Mouse (Mus musculus): ENCODE data around the gene Vwa8.
"Not testable (repeated sequence)": the region's sequence is repeated elsewhere in the genome, so short reads cannot be mapped to it uniquely, and the experiment has no call there.

The Vwa8 gene

DNA sequence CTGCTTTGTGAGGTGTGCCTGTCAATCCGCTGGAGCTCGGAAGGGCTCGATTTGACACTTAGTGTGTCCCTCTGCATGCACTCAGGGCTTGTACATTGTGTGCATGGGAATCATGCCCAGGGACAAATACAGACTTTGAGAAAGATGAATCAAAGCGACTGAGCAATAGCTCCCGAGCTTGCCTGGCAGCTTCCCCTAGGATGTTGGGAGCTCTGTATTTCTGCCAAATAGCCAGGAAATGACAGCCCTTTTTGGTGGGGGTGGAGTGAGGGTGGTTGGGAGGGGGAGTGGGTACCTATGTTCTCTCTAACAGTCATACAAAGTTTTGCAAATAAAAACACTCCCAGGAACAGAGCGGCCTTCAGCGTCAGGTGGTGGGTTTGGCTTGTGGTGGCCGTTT, 138.7 kb downstream of the Vwa8 start:
- DNase-seq = peak; percentile 24

DNA sequence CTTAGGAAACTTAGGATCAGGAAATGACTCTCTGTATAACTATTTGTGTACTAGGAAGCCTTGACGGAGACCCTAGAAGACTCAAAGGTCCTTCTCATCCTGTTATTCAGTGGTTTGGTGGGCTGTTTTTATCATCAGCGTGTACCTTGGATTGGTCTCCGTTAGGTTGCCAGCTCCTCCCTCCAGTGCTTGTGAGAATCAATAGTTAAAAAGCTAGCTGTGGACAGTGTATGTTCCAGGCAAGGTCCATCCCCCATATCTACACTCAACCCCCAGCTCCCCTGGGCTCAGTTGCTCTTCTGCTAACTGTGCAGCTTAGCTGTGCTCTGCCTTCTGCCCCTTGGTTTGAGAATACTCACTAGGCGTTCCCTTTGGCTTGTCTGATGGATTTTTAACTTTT, 143.6 kb downstream of the Vwa8 start:
- no peak for DNase-seq

DNA sequence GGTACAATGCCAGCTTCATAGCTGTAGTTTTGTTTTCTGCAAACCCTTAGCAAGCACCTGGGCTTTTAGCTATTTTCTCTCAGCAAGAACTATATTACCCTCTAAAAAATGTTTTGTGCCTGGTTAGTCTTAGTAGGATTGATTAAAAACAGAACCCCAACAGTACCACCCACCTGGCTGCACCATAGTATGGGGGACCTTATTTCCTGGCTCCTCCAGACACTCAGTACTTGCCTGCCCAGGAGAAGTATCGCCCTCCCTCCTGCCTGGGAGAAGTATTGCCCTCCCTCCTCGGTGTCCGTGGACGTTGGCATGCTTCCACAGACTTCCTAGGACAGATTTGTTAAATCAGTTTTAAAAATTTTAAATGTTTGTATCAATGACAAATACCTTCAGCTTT, 144.7 kb downstream of the Vwa8 start:
- no peak for DNase-seq

DNA sequence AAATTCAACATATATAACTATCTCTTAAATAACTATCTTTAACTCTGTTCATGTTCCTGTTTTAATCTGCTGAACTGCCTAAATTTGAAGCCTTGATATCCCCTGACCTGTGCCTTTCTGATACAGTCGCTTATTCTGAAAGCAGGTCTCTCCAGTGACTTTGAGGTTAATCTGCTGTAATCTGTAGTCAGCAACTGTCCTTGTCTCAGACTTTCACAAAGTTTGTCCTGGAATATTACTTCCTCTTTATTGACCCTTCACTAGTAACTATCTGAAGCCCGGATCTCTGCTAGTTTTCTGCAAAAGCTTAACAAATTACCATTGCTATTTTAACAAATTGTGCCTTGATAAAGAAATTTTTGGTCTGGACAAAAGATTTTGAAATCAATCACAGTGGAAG, 147.5 kb downstream of the Vwa8 start:
- DNase-seq = no peak

DNA sequence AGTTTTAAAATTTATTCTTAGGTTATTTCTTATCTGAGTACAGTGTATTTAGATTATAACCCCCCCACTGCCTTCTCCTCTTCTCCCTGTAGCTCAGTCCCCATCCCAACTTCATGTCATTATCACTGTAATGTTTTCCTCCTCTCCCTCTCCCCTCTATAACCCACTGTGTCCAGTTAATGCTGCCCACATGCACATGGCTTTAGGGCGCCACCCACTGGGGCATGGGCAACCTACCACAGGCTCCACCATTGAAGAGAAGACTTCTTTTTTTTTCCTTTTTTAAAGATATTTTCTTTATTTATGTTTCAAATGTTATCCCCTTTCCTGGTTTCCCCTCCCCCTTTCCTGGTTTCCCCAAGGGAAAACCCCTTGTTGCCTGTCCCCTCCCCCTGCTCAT, 154.7 kb downstream of the Vwa8 start:
- DNase-seq = no peak

DNA sequence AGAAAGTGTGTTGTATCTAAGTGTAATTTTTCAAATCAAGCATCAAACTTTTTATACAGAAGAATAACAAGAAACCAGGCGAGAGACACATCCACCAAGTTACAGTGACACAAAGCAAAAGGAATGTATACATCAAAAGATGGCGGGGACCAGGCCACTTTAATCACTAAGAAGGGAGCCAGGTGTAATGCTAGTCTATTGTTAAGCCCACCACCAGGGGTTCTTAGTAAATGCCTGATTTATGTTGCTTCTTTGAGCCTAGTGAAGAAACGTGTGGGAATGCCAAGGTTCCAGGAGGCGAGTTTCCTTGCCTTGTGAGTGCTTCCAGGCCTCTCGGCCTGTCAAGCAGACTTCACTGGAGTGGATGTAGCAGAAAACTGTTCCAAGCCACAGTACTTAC, 168.9 kb downstream of the Vwa8 start:
- DNase-seq = not testable (repeated sequence)

DNA sequence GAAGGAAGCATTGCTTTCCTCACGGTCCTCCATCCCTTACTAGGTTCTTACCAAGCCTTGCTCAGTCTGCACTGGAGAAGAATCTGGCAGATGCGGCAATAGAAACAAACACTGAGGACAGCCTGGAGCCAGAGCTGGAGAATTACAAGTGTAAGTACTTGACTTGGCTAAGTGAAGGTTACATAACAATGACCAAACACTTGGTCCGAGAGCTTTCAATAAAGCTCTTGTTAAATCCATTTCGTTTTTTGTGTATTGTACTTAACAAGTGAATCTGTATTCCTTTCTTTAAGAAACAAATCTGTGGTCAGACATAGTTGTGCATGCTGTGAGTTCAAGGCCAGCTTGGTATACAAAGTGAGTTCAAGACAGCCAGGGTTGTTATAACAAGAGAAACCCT, 169.7 kb downstream of the Vwa8 start:
- DNase-seq = no peak

DNA sequence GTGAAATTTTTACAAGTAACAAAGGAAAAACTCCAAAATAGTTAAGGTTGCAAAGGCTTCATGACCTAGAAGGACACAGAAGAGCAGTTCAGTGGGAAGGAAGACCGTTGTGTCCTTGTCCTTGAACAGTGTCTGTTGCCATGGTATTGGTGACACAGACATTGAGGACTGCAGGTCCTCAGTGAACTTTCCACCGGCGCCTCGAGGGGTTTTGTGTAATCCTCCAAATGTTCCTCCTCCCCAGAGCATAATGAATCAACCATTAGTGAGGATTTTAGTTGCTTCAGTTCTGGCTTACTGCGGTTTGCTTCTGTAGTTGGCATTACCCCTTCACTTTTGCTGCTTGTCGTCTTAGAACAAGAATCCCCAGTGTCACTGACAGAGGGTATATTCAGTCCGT, 172.9 kb downstream of the Vwa8 start:
- no peak for DNase-seq

DNA sequence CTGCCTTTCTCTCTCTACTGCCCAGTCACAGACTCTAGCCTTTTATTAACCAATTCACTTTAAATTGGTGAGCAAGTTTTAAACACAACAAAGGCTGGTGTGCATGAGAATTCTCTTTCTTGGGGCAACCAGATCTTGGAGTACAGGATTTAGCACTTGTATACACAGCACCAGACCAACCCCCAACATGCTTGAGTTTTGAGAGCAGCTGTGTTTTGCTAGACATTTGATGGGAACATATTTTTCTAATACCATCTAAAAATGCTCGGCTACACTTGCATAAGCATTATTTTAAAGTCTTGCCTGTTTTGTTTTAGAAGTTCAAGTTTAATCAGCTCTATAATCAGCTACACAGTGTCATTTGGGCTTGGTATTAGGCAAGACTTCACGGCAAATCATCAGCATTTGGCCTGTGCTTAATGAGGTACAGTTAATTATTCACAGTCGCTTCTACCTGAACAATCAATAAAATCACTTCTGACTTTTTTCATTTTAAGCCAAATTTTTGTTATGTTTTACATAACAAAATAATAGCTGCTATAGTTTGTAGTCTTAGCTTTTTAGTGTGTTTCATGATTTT, 180.2 kb downstream of the Vwa8 start:
- DNase-seq = no peak

DNA sequence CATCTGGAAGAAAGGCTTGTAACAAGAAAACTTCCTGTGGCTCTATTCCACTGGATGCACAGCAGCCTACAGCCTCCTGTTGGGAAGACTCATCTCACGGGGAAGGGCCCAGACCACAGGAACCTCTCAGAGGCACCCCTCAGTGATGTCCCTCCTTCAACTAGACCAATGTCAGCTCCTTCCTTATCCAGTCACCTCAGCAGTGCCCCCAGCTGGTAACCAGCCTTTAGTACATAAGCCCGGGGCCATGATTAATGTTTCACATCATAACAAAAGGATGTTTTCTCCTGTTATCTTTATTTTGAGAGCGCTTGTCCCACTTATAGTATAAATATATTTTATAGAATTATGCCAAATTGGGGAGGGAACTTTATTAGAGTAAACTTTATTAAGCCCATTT, 181.9 kb downstream of the Vwa8 start:
- DNase-seq = no peak

DNA sequence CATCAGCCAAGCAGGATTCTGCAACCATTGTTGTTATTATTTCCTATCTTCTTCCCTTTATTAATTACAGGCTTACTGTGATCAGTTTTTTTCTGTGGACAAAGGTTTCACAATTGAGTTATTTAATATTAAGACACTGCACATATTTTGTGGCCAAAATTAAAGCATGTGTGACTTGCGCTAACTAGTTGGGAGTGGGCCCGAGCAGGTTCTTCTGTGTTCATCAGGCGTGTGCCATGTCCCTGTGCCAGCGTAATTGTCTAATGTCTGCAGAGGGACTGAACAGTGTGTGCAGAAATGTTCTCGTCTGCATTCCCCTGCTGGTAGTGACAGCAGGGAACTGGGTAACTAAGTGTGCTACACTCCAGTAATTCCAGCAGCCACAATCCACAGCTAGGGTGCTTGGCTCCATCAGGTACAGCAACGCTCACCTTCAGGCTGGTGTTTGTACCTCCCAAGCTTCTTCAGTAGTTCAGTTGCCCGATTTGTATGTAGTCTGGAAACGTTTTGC, 182.4 kb downstream of the Vwa8 start:
- no peak for DNase-seq

DNA sequence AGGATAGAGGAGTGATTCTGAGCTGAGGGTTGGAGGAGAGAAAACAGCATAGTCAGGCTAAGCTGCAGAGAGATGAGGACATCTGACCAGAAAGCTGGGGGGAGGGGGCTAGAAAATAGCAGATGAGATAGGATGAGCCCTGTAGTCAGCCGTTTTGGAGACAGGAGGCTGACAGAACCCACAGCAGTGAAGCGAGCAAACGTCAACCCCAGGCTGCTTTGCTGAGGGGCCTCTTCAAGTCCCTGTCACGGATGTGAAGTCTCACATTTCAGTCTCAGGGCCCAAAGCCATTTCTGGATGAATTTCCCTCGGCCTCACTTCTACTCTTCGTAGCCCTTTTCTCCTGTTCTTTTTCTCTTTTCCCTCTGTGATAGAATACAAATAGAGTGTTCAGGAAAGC, 184.5 kb downstream of the Vwa8 start:
- DNase-seq = no peak

DNA sequence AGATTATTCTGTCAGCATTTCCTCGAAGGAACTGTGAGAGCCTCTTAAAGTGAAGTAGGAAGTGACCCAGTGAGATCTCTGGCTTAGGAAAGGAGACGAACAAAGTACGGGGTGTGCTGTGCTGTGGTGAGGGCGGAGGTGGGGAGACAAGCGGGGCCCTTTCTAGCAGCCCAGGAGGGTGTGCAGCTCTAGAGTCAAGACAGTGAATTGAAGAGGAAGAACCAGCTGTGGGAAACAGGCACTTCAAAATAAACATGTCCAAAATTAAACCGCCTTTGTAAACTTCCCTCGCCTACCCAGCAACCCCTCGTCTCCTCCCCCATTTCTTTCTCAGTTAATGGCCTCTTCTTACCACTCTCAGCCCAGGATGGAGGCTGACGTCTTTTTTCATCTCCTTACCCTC, 185.7 kb downstream of the Vwa8 start:
- no peak for DNase-seq

DNA sequence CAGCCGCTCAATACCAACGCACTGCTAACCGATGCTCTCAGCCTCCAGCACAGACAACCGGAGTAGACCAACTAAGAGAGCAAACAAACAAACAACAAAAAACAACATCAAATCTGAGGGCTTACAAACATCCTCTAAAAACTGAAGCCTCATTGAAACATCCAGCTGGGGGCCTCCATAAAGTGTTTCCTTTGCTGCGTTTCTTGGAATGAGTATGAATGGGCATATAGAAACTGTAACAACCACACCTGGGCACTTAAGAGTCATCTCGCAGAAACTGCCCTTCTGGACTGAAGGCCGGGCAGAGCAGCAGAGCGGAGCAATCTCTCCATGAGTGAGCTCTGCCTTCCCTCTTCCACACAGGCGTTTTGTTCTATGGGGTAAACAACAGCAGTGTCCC, 186.7 kb downstream of the Vwa8 start:
- DNase-seq = no peak

DNA sequence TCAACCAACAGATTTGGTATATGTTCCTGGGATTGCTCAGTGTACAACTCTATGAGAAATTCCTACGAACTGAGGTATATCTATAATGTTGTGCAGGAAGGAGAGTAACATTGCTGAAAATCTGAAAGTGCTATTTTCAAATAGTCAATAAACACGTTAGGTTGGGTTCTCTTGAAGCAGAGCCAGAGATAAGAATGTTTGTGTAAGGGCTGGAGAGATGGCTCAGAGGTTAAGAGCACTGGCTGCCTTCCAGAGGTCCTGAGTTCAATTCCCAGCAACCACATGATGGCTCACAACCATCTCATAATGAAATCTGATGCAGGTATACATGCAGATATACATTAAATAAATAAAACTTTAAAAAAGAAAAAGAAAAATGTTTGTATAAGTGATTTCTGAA, 198.3 kb downstream of the Vwa8 start:
- DNase-seq = no peak

DNA sequence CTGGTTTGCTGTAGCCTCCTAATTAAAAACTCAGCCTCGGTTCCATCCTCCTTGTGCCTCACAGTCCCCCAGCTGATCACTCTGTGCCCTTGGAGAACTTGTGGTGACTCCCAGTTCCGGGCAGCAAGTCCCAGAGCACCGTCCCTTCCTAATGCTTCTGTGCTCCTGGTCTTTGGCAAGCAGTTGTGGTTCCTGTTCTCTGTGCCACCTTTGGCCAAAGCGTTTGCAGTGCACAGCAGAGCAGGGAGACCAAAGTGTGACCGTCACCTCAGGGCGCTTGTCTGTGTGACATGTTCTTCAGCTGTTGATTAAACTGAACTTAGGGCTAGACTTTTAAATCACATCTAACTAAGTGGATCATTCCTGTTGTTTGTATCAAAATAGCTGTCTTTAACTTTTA, 199.1 kb downstream of the Vwa8 start:
- no peak for DNase-seq

DNA sequence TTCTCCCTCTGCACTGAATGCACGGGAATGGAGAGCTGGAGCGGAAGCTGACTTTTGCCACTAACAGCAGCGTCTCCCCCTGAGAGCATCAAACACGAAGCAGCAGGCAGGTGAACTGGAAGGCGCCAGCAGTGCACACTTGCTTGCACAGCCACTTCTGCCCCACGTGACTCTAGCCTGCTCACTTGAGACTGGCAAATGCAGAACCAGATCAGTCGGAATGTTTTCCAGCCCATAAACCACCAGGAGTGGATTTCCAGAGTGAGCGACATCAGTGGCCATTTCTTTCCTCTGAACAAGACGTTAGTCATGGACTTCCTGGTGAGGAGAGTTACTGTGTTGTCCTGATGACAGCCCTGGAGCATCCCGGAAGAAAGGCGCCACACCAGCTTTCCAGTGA, 200.7 kb downstream of the Vwa8 start:
- DNase-seq = no peak

DNA sequence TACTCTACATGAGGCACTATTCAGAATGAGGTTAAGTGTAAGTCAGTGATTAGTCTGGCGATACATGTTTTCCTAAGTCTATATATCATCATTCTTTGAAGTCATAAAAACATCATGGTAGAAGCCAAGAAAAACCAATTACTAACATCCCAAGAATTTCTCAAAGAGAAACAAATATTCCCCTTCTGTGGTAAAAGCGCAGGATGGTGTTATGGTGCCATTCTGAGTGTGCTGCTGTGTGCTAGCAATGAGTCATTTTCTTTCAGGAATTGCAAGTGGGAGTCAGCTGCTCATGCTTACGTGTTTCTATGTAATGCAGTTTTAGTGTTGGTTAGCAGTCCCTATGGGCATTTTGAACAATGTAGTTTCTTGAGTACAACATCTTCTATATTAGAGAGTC, 216.8 kb downstream of the Vwa8 start:
- DNase-seq = peak; percentile 59

DNA sequence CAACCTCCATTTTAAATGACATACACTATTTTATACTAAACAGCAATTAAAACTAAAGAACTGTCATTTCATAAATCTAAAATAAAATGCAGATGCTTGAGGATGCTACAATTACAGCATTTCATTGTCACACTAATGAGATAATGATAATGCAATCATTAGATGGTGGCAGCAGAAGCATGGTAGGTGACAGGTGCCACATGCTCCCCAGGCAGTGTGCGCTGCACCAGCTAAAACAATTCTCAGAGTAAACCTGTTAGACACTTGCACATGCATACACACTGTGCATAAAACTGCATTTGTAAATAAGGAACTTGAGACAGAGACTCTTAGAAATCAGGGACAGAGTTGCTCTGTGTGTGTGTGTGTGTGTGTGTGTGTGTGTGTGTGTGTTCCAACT, 220.7 kb downstream of the Vwa8 start:
- no peak for DNase-seq

DNA sequence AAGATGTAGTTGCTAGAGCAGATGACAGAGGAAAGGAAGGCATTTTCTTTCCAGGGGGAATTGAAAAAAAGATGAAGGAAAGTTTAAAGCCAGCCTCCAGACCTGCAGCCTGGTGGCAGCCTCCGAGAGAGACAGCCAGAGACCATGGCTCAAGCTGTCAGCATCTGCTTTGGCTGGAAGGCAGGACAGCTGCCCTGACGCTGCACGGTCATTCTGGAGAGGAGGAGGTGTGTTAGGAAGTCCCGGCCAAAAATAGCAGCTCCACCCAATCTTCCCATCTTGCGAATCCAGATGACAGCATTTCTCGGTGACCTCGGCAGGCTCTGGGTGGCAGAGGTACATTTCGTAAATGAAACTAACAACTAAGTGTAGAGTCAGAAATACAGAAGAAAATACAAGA, 225.9 kb downstream of the Vwa8 start:
- no peak for DNase-seq

DNA sequence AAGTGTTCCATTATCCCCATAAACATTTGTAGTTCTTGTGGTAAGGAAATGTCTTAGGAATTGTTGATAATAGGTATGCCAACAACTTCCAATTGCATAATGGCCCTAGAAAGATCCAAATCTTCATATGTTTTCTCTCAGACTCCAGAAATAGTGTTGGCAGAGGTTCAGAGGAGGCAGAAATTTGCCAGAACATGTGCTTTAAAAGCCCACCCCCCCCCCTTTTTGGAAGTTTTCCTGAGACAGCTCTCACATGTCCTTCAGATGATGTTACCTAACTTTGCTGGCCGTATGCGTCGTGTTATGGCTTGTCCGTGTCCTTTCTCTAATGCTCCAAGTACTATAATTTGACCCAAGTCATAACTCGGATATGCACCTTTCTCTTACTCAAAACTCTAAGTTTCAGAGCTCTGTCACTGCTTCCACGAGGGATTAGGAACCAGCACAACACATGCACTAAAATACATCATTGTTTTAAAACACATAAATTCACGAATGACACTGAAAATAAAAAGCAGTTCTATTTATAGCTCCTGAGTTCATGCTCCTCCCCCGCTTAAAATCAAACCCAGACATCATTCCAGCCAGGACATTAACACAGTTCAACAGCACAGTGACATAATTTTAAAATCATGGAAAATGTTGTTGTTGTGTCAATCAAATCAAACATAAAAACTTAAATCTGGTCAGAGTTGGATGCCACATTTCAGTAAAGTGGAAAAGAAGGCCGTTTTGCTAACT, 227.9 kb downstream of the Vwa8 start:
- no peak for DNase-seq

DNA sequence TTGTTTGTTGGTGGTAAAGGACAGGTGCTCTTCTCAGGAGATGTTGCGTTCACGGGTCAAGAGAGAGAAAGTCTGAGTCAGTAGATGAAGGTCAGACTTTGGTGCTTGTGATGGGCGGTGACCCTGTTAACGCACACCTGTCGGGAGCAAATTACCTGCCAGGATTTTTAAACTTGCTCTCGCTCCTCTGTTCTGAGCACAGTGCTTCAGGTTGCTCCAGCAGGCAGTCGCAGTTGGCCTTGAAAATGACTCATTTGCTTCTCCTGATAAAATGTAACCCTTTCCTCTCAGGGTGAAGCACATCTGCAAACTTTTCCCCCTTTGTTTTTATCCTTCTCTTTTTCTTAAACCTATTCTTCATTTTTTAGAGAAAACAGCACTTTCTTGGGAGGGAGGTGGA, 234.7 kb downstream of the Vwa8 start:
- no peak for DNase-seq

DNA sequence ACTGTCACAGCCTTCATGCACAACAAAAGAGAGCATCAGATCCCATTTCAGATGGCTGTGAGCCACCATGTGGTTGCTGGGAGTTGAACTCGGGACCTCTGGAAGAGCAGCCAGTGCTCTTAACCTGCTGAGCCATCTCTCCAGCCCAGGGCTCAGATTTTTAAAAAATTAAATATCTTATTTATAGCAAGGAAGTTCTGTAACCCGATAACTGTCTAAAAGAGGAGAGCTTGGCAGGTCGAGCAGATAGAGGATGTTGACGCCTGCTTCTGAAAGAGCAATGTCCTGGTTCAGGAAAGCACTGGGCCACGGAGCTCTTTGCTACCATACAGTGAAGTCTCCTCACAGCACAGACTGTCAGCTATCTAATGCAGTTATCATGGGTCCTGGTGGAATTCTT, 237.2 kb downstream of the Vwa8 start:
- no peak for DNase-seq

DNA sequence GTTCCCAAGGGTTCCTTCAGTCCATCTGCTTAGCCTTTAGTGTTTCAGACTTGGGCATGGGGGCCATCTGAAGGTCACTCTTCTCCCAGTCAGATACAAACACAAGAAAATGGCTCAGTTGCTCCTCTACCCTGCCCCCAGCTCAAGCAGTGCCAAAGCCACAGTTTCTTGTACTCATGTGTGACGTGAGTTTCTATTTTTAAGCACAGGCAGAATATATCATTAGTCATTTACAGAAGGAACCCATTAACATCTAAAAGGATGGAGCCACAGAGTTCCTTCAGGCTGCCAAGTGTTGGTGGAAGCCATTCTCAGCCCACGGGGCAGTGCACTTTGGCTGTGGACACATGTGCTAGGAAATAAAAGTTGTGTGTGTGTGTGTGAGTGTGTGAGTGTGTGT, 240.6 kb downstream of the Vwa8 start:
- peak; percentile 29 for DNase-seq

DNA sequence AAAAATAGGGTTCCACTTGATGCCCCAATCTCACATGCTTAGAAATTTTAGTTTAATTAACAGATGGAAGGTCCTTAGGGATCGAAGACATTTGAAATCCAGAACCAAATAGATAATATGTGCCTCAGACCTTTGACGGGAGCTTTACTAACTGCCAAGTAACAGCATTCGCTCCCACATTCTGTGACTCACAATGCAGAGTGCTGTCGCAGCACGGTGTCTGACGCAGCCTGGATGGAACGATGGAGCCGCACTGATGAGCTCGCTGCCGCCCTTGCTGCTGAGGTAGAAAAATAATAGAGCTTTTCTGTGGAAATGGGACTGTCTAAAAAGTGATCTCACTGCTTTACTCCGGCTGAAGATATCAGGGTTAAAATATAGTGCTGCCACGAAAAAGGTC, 248.3 kb downstream of the Vwa8 start:
- DNase-seq = peak; percentile 66
